Mouse (Mus musculus): ENCODE results near the gene Cic. TPM values are rescaled to one million over a fixed set of nuclear protein-coding genes. Genes with fewer than 3 reads are reported as not detected.

Cic gene
- polyA plus RNA-seq, 1 experiment from 2014 or later: 39.1 TPM

DNA sequence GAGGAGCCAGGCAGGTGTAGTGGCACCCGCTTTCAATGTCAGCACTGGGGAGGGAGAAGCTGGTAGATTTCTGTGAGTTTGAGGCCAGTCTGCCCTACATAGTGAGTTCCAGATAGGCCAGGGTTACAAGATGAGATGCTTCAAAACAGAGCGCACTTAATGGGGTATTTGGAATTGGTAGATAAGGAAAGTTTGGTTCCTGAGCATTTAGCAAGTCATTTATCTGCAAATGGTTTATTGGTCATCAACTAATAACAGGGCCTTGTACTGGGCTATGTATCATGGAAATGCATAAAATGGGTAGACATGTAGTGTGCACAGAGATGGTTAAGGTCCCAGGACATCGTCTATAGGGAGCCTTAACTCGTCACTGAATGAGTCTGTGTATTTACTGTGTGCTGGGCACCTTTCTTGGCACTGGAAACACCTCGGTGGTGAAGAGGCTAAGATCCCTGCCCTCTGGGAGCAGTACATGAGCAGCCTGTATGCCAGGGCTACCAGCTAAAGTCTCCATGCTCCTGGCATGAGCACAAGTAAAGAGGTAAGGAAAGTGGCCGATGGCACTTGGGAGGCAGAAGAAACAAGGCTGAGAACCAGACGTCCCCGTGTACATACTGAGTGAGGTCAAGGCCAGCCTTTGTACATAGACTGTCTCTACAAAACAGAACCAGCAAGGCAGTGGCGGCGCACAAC, 45.1 kb upstream of the Cic start:
- Histone ChIP-seq H3K9me3 (ENCODE audit: low read depth, low read length) (no peaks in the 10 kb centered on the region), H3K27ac (ENCODE audit: low read depth) (peak overlapping the region; percentile 87; the same call in 1 of the 2 replicates), H3K9ac (peak overlapping the region; percentile 64), H3K4me2 (peak overlapping the region; percentile 71), H3K27me3 (ENCODE audit: insufficient read depth, low read length) (no peaks in the 10 kb centered on the region), H3K4me1 (ENCODE audit: insufficient read depth) (peaks cover 11% of the 10 kb centered on the region), H3K36me3 (ENCODE audit: insufficient read depth) (peaks cover 40% of the 10 kb centered on the region), H3K4me3 (ENCODE audit: low read depth, low read length) (peak overlapping the region; percentile 65)
- ATAC-seq (ENCODE audit: insufficient read depth) (no peak), DNase-seq (no peak)
- 74% methylated on average over 10 of the region's 10 CpGs for WGBS
- TF ChIP-seq CTCF (IDR thresholded peaks at IDR 0.05; ENCODE audit: low read depth): no peak

DNA sequence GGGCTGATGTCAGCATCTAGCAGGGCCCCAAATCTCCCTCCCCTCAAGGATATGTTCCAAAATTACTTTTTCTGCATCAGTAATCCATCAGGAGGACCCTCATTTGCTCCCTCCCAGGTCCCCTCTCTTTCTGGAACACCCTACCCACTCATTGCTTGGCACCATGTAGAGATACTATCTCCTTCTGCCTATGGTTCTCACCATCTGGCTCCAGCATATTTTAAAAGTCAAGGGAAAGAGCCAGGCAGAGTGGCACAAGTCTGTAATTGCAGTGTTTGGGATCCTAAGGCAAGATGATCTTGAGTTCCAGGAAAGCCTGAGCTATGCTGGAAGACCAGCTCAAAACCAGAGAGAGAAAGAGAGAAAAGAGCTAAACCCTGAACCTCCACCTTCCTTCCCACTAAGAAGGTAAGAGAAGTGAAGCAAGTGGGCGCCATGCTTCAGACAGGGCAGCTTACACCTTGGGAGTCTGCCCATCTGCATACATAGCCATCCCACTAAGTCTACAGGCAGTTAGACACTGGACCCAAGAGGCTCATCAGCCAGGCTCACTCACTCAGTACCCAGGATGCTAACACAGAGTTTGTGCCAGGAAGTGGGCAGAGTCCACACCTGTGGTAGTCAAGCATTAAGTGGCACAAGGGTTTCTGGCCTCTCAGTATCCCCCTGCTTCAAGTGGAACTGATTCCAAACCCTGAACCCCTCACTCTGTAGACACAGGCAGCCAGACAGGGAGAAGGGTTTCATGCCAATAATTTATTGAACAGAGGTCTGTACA, 39.8 kb upstream of the Cic start:
- WGBS: 91% methylated on average over 1 of the region's 1 CpGs
- peaks cover 93% of the 10 kb centered on the region for H3K36me3 ChIP-seq (ENCODE audit: insufficient read depth)
- no peaks in the 10 kb centered on the region for H3K4me1 ChIP-seq (ENCODE audit: insufficient read depth)
- no peak overlapping the region for H3K27ac ChIP-seq (ENCODE audit: low read depth)
- H3K27me3 ChIP-seq (ENCODE audit: insufficient read depth, low read length): no peaks in the 10 kb centered on the region
- no peak overlapping the region for H3K4me2 ChIP-seq
- no peak overlapping the region for H3K4me3 ChIP-seq (ENCODE audit: low read depth, low read length)
- H3K9ac ChIP-seq: no peak overlapping the region
- DNase-seq (no peak), ATAC-seq (ENCODE audit: insufficient read depth) (no peak)
- no peaks in the 10 kb centered on the region for H3K9me3 ChIP-seq (ENCODE audit: low read depth, low read length)
- no peak for TF ChIP-seq CTCF (IDR thresholded peaks at IDR 0.05; ENCODE audit: low read depth)

DNA sequence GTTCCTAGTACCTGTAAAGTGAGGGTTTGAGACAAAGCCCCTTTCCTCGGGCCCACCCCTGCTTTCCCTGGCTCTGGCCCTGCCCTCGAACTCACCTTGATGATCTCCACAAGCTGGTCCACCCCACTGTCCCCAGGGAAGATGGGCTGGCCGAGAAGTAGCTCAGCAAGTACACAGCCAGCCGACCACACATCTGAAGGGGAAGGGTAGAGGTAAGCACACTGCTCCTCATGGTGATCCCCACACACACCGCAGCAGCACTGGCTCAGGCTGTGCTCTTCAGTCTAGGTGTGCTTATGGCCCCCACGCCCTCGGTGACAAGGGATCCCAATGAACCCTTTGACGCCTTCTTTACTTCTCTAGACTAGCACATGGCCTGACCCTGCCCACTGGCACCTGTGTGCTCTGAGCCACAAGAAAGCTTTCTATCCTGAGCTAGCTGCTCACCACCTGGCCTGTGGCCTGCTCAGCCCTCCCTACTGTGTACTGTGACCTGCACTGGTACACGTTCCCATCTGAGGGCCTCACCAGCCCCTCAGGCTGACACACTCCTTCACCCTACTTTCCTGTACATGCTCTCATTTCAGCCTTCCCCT, 36.7 kb upstream of the Cic start:
- H3K27ac ChIP-seq (ENCODE audit: low read depth): no peak overlapping the region
- no peak overlapping the region for H3K4me3 ChIP-seq (ENCODE audit: low read depth, low read length)
- peaks cover 98% of the 10 kb centered on the region for H3K36me3 ChIP-seq (ENCODE audit: insufficient read depth)
- no peak for ATAC-seq (ENCODE audit: insufficient read depth)
- no peak for TF ChIP-seq CTCF (IDR thresholded peaks at IDR 0.05; ENCODE audit: low read depth)
- H3K9ac ChIP-seq: no peak overlapping the region
- no peaks in the 10 kb centered on the region for H3K4me1 ChIP-seq (ENCODE audit: insufficient read depth)
- no peaks in the 10 kb centered on the region for H3K9me3 ChIP-seq (ENCODE audit: low read depth, low read length)
- 77% methylated on average over 9 of the region's 9 CpGs for WGBS
- H3K4me2 ChIP-seq: no peak overlapping the region
- no peaks in the 10 kb centered on the region for H3K27me3 ChIP-seq (ENCODE audit: insufficient read depth, low read length)
- DNase-seq: no peak

DNA sequence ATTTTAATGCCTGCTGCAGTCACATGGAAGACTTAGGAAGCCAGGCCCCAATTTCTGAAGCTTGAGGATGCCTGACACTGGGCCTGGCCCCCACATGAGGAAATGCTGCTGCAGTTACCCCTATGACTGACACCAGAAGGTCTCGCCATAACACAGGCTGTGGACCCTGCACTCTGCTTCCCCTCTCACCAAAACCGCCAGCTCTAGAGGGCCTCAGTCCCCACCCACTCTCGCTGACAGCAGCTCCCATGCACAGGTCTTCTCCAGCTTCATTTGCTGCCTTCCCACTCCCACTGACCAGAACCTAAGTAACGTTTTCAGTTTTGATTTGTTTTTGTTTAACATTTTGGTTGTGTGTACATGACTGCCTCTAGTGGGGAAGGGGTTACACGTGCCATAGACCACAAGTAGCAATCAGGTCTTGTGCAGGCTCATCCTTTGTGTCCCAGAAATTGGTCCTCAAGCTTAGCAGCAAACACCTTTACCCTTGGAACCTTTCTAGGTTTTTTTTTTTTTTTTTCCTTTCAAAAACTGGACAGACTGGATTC, 35.3 kb upstream of the Cic start:
- no peak overlapping the region for H3K27ac ChIP-seq (ENCODE audit: low read depth)
- DNase-seq: peak; percentile 11
- H3K27me3 ChIP-seq (ENCODE audit: insufficient read depth, low read length): no peaks in the 10 kb centered on the region
- WGBS: 52% methylated on average over 5 of the region's 5 CpGs
- ATAC-seq (ENCODE audit: insufficient read depth): no peak
- no peak overlapping the region for H3K4me2 ChIP-seq
- H3K4me1 ChIP-seq (ENCODE audit: insufficient read depth): no peaks in the 10 kb centered on the region
- H3K36me3 ChIP-seq (ENCODE audit: insufficient read depth): peaks cover 84% of the 10 kb centered on the region
- no peak overlapping the region for H3K9ac ChIP-seq
- TF ChIP-seq CTCF (IDR thresholded peaks at IDR 0.05; ENCODE audit: low read depth): peak; percentile 31; the same call in 1 of the 2 replicates
- no peak overlapping the region for H3K4me3 ChIP-seq (ENCODE audit: low read depth, low read length)
- no peaks in the 10 kb centered on the region for H3K9me3 ChIP-seq (ENCODE audit: low read depth, low read length)

DNA sequence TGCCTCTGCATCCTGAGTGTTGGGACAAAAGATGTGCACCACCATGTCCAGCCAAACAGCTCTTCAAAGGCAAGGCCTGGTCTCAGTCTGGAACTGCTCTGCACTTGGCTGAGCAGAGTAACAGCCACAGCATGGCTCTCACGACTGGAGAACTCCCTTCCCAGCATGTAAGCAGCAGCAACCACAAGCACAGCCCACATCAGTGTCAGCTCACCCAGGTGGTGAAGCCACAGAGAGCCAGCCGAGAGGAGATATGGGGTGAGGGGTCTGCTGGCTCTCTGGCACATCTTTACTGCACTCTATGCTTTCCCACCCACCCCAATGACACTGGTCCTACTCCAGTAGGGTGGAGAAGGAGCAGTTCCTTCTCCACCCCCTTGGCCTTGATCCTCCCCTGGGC, 34.4 kb upstream of the Cic start:
- Histone ChIP-seq H3K4me1 (ENCODE audit: insufficient read depth) (no peaks in the 10 kb centered on the region), H3K9me3 (ENCODE audit: low read depth, low read length) (no peaks in the 10 kb centered on the region), H3K36me3 (ENCODE audit: insufficient read depth) (peaks cover 75% of the 10 kb centered on the region), H3K27me3 (ENCODE audit: insufficient read depth, low read length) (no peaks in the 10 kb centered on the region), H3K4me2 (no peak overlapping the region), H3K9ac (no peak overlapping the region), H3K27ac (ENCODE audit: low read depth) (no peak overlapping the region), H3K4me3 (ENCODE audit: low read depth, low read length) (no peak overlapping the region)
- no peak for ATAC-seq (ENCODE audit: insufficient read depth)
- TF ChIP-seq CTCF (IDR thresholded peaks at IDR 0.05; ENCODE audit: low read depth): no peak
- DNase-seq: no peak
- 77% methylated on average over 2 of the region's 2 CpGs for WGBS

DNA sequence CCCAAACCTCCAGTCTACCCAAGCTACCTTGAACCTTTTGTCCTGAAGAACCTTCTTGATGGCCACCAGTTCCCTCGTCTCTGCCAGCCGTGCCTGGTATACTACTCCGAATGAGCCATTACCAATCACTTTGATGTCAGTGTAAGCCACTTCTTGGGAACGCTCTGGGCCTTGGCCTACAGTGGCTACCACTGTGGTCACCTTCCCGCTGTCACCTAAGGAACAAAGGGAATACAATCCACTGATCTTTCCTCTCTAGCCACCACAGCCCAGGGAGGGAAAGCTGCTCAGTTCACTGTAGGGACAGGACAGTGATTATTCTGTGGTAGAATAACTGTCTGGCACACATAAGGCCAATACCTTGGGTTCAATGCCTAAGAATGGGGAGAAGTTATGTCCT, 32.0 kb upstream of the Cic start:
- H3K36me3 ChIP-seq (ENCODE audit: insufficient read depth): peaks cover 51% of the 10 kb centered on the region

More for the DNA sequence above, 32.0 kb upstream of the Cic start:
- Histone ChIP-seq H3K27me3 (ENCODE audit: insufficient read depth, low read length) (no peaks in the 10 kb centered on the region), H3K27ac (ENCODE audit: low read depth) (no peak overlapping the region), H3K9ac (peak overlapping the region; percentile 98), H3K4me3 (ENCODE audit: low read depth, low read length) (no peak overlapping the region), H3K4me2 (no peak overlapping the region), H3K9me3 (ENCODE audit: low read depth, low read length) (no peaks in the 10 kb centered on the region), H3K4me1 (ENCODE audit: insufficient read depth) (no peaks in the 10 kb centered on the region)
- DNase-seq: no peak
- no peak for TF ChIP-seq CTCF (IDR thresholded peaks at IDR 0.05; ENCODE audit: low read depth)
- no peak for ATAC-seq (ENCODE audit: insufficient read depth)
- 86% methylated on average over 5 of the region's 5 CpGs for WGBS
